Mouse (Mus musculus): Measurements from ENCODE around the gene Get4. TPM values are rescaled to one million over a fixed set of nuclear protein-coding genes. Genes with fewer than 3 reads are reported as not detected.

Get4 gene
- polyA plus RNA-seq, 1 experiment from 2014 or later: 114 TPM

- H3K27ac ChIP-seq (ENCODE audit: low read depth, low read length): no peak overlapping the region
- DNase-seq (ENCODE audit: low spot score) (no peak), ATAC-seq (no peak)
- H3K4me2 ChIP-seq (ENCODE audit: low read length): no peak overlapping the region
- no peak overlapping the region for H3K9ac ChIP-seq (ENCODE audit: low read length)
- 93% methylated on average over 9 of the region's 9 CpGs for WGBS
- no peaks in the 10 kb centered on the region for H3K4me1 ChIP-seq (ENCODE audit: control insufficient read depth, insufficient read depth, low read length)
- H3K4me3 ChIP-seq (ENCODE audit: low read depth, low read length): no peak overlapping the region
- H3K36me3 ChIP-seq (ENCODE audit: control insufficient read depth, insufficient read depth, low read length): no peaks in the 10 kb centered on the region
- H3K27me3 ChIP-seq (replicated peaks; ENCODE audit: control insufficient read depth, insufficient read depth, low read length): no peaks in the 10 kb centered on the region
- H3K9me3 ChIP-seq (replicated peaks; ENCODE audit: control insufficient read depth, low read length): no peaks in the 10 kb centered on the region
Observed at GRCm38 (mm10) chr5:139313536-139313935, 61.4 kb downstream of the Get4 start.

GRCm38 (mm10) chr5:139314941-139315642 is 63.0 kb downstream of the Get4 start:
- no peak for DNase-seq (ENCODE audit: low spot score)
- Histone ChIP-seq H3K36me3 (ENCODE audit: control insufficient read depth, insufficient read depth, low read length) (no peaks in the 10 kb centered on the region), H3K9me3 (replicated peaks; ENCODE audit: control insufficient read depth, low read length) (no peaks in the 10 kb centered on the region), H3K4me1 (ENCODE audit: control insufficient read depth, insufficient read depth, low read length) (no peaks in the 10 kb centered on the region), H3K27ac (ENCODE audit: low read depth, low read length) (no peak overlapping the region), H3K4me2 (ENCODE audit: low read length) (no peak overlapping the region), H3K9ac (ENCODE audit: low read length) (no peak overlapping the region), H3K27me3 (replicated peaks; ENCODE audit: control insufficient read depth, insufficient read depth, low read length) (no peaks in the 10 kb centered on the region), H3K4me3 (ENCODE audit: low read depth, low read length) (no peak overlapping the region)
- 80% methylated on average over 12 of the region's 12 CpGs for WGBS
- ATAC-seq: no peak

- no peak overlapping the region for H3K4me2 ChIP-seq (ENCODE audit: low read length)
- no peak overlapping the region for H3K4me3 ChIP-seq (ENCODE audit: low read depth, low read length)
- 79% methylated on average over 6 of the region's 6 CpGs for WGBS
- no peak overlapping the region for H3K9ac ChIP-seq (ENCODE audit: low read length)
- H3K27ac ChIP-seq (ENCODE audit: low read depth, low read length): no peak overlapping the region
- no peaks in the 10 kb centered on the region for H3K4me1 ChIP-seq (ENCODE audit: control insufficient read depth, insufficient read depth, low read length)
- H3K27me3 ChIP-seq (replicated peaks; ENCODE audit: control insufficient read depth, insufficient read depth, low read length): no peaks in the 10 kb centered on the region
- no peaks in the 10 kb centered on the region for H3K36me3 ChIP-seq (ENCODE audit: control insufficient read depth, insufficient read depth, low read length)
- DNase-seq (ENCODE audit: low spot score): no peak
- ATAC-seq: no peak
- no peaks in the 10 kb centered on the region for H3K9me3 ChIP-seq (replicated peaks; ENCODE audit: control insufficient read depth, low read length)
Observed at GRCm38 (mm10) chr5:139316982-139317675, 65.0 kb downstream of the Get4 start.

GRCm38 (mm10) chr5:139317751-139318504 is 65.8 kb downstream of the Get4 start:
- 65% methylated on average over 21 of the region's 21 CpGs for WGBS
- no peaks in the 10 kb centered on the region for H3K4me1 ChIP-seq (ENCODE audit: control insufficient read depth, insufficient read depth, low read length)
- DNase-seq (ENCODE audit: low spot score) (no peak), ATAC-seq (no peak)
- H3K36me3 ChIP-seq (ENCODE audit: control insufficient read depth, insufficient read depth, low read length): no peaks in the 10 kb centered on the region
- no peaks in the 10 kb centered on the region for H3K27me3 ChIP-seq (replicated peaks; ENCODE audit: control insufficient read depth, insufficient read depth, low read length)
- H3K27ac ChIP-seq (ENCODE audit: low read depth, low read length): no peak overlapping the region
- H3K9ac ChIP-seq (ENCODE audit: low read length): no peak overlapping the region
- no peaks in the 10 kb centered on the region for H3K9me3 ChIP-seq (replicated peaks; ENCODE audit: control insufficient read depth, low read length)
- H3K4me2 ChIP-seq (ENCODE audit: low read length): no peak overlapping the region
- no peak overlapping the region for H3K4me3 ChIP-seq (ENCODE audit: low read depth, low read length)

Other genes starting within 250 kb of the Get4 start
- 93.8 and 128 TPM in 2 replicates for gene Prkar1b, start 102.3 kb upstream of the Get4 start, polyA plus RNA-seq (2014; fragmentation: Nextera tagmentation; extraction: Ambion mirVana)
- gene Dnaaf5, start 102.1 kb upstream of the Get4 start, polyA plus RNA-seq (2014; fragmentation: Nextera tagmentation; extraction: Ambion mirVana): 2.5 and 2.6 TPM in 2 replicates
- gene Sun1, start 51.7 kb upstream of the Get4 start, polyA plus RNA-seq (2014; fragmentation: Nextera tagmentation; extraction: Ambion mirVana): 44.4 and 49.0 TPM in 2 replicates
- 12.8 and 21.6 TPM in 2 replicates for gene Adap1, start 73.3 kb downstream of the Get4 start, polyA plus RNA-seq (2014; fragmentation: Nextera tagmentation; extraction: Ambion mirVana)
- gene Cox19, start 99.1 kb downstream of the Get4 start, polyA plus RNA-seq (2014; fragmentation: Nextera tagmentation; extraction: Ambion mirVana): 127 and 155 TPM in 2 replicates
- gene Cyp2w1, start 100.3 kb downstream of the Get4 start, polyA plus RNA-seq (2014; fragmentation: Nextera tagmentation; extraction: Ambion mirVana): not detected in 2 replicates
- 0.85 and 0.93 TPM in 2 replicates for gene Gpr146, start 125.4 kb downstream of the Get4 start, polyA plus RNA-seq (2014; fragmentation: Nextera tagmentation; extraction: Ambion mirVana)
- 0.18 TPM in 1 of 2 replicates, not detected in the other for gene C130050O18Rik, start 153.0 kb downstream of the Get4 start, polyA plus RNA-seq (2014; fragmentation: Nextera tagmentation; extraction: Ambion mirVana)
- 10.0 and 10.2 TPM in 2 replicates for gene Gper1, start 170.8 kb downstream of the Get4 start, polyA plus RNA-seq (2014; fragmentation: Nextera tagmentation; extraction: Ambion mirVana)
- gene 3110082I17Rik, start 208.2 kb downstream of the Get4 start, polyA plus RNA-seq (2014; fragmentation: Nextera tagmentation; extraction: Ambion mirVana): 14.9 and 15.2 TPM in 2 replicates
- 10.1 and 10.7 TPM in 2 replicates for gene Zfand2a, start 232.2 kb downstream of the Get4 start, polyA plus RNA-seq (2014; fragmentation: Nextera tagmentation; extraction: Ambion mirVana)